Mouse (Mus musculus) liver, embryonic 15.5 days (tissue): ENCODE measurements around the gene Agmo. TPM values are rescaled to one million over a fixed set of nuclear protein-coding genes. Genes with fewer than 3 reads are reported as not detected.

Experiments used
- ATAC-seq: fragments of 200-750 bp; cut with Nextera tagmentation; 2 replicates; pipeline ENCODE4 v1.8.0; 2017; ENCODE audit warnings: moderate number of reproducible peaks, mild to moderate bottlenecking, moderate library complexity; ENCODE audit not compliant: insufficient read depth
- H3K27ac ChIP-seq: fragments of 300-500 bp; sonication (generic); replicated peaks from 2 replicates; pipeline ENCODE4 v1.5.1; 2015; ENCODE audit warnings: mild to moderate bottlenecking, inconsistent platforms
- H3K27me3 ChIP-seq: fragments of 300-500 bp; sonication (generic); 2 replicates; pipeline ENCODE4 v1.6.1; 2015; ENCODE audit warnings: mild to moderate bottlenecking, inconsistent platforms
- H3K36me3 ChIP-seq: fragments of 300-500 bp; sonication (generic); replicated peaks from 2 replicates; pipeline ENCODE4 v1.6.1; 2015; ENCODE audit warnings: moderate library complexity, mild to moderate bottlenecking, inconsistent platforms
- H3K4me1 ChIP-seq: fragments of 300-500 bp; sonication (generic); replicated peaks from 2 replicates; pipeline ENCODE4 v1.6.1; 2015; ENCODE audit warnings: inconsistent platforms
- H3K4me2 ChIP-seq: fragments of 300-500 bp; sonication (generic); 2 replicates; pipeline ENCODE4 v1.6.1; 2015; ENCODE audit warnings: moderate library complexity, mild to moderate bottlenecking, inconsistent platforms
- H3K4me3 ChIP-seq: fragments of 300-500 bp; sonication (generic); replicated peaks from 2 replicates; pipeline ENCODE4 v1.5.1; 2015; ENCODE audit warnings: mild to moderate bottlenecking, inconsistent platforms
- H3K9ac ChIP-seq: fragments of 300-500 bp; sonication (generic); 2 replicates; pipeline ENCODE4 v1.6.1; 2015; ENCODE audit warnings: moderate library complexity, mild to moderate bottlenecking, inconsistent platforms
- H3K9me3 ChIP-seq: fragments of 300-500 bp; sonication (generic); replicated peaks from 2 replicates; pipeline ENCODE4 v1.6.1; 2016; ENCODE audit warnings: inconsistent platforms
- WGBS: fragments of 180-500 bp; shearing (Covaris S2); methylation state at CpG from one replicate; pipeline ENCODE4 v1.1.7; 2015; ENCODE audit warnings: mixed read lengths; ENCODE audit not compliant: insufficient replicate concordance; 5-methylcytosine and 5-hydroxymethylcytosine counted together
- polyA plus RNA-seq: library from polyadenylated mRNA; unstranded; fragments of >200 nt; fragmentation: Nextera tagmentation; extraction: Ambion mirVana; gene quantifications from 2 replicates; pipeline ENCODE4 v1.2.1, GENCODE M21; 2015

Agmo gene
- polyA plus RNA-seq, 1 experiment from 2014 or later, result 14.3 TPM

GRCm38 (mm10) chr12:37273964-37274657 is 32.7 kb downstream of the Agmo start:
- ATAC-seq, result no peak
- H3K4me3 ChIP-seq, result no peak overlapping the region

GRCm38 (mm10) chr12:37274658-37275019 is 33.2 kb downstream of the Agmo start:
- no peak overlapping the region for H3K27ac ChIP-seq
- H3K36me3 ChIP-seq, result no peaks in the 10 kb centered on the region
- H3K4me3 ChIP-seq, result no peak overlapping the region
- no peak overlapping the region for H3K9ac ChIP-seq
- no peaks in the 10 kb centered on the region for H3K4me1 ChIP-seq
- no peak overlapping the region for H3K4me2 ChIP-seq
- 38% methylated on average over 2 of the region's 2 CpGs for WGBS
- no peaks in the 10 kb centered on the region for H3K9me3 ChIP-seq
- no peaks in the 10 kb centered on the region for H3K27me3 ChIP-seq
- ATAC-seq, result no peak

More at GRCm38 (mm10) chr12:37273964-37274657, 32.7 kb downstream of the Agmo start:
- Histone ChIP-seq H3K4me2 (no peak overlapping the region), H3K9ac (no peak overlapping the region), H3K27ac (no peak overlapping the region), H3K4me1 (no peaks in the 10 kb centered on the region), H3K27me3 (no peaks in the 10 kb centered on the region), H3K9me3 (no peaks in the 10 kb centered on the region), H3K36me3 (no peaks in the 10 kb centered on the region)
- 57% methylated on average over 5 of the region's 5 CpGs for WGBS

GRCm38 (mm10) chr12:37306956-37307466 is 65.6 kb downstream of the Agmo start:
- 45% methylated on average over 1 of the region's 1 CpGs for WGBS
- Histone ChIP-seq H3K27me3 (no peaks in the 10 kb centered on the region), H3K36me3 (no peaks in the 10 kb centered on the region), H3K9me3 (no peaks in the 10 kb centered on the region), H3K27ac (no peak overlapping the region), H3K4me2 (no peak overlapping the region), H3K9ac (no peak overlapping the region), H3K4me1 (no peaks in the 10 kb centered on the region), H3K4me3 (no peak overlapping the region)
- ATAC-seq, result no peak

GRCm38 (mm10) chr12:37310786-37311185 is 69.3 kb downstream of the Agmo start:
- no peak for ATAC-seq
- H3K36me3 ChIP-seq, result no peaks in the 10 kb centered on the region
- H3K27me3 ChIP-seq, result no peaks in the 10 kb centered on the region
- no peak overlapping the region for H3K4me3 ChIP-seq
- no peak overlapping the region for H3K27ac ChIP-seq
- no peaks in the 10 kb centered on the region for H3K4me1 ChIP-seq
- no peak overlapping the region for H3K9ac ChIP-seq
- no peaks in the 10 kb centered on the region for H3K9me3 ChIP-seq
- WGBS, result 76% methylated on average over 1 of the region's 1 CpGs
- no peak overlapping the region for H3K4me2 ChIP-seq

GRCm38 (mm10) chr12:37322860-37323259 is 81.4 kb downstream of the Agmo start:
- no peaks in the 10 kb centered on the region for H3K27me3 ChIP-seq
- no peak overlapping the region for H3K4me3 ChIP-seq
- no peak overlapping the region for H3K9ac ChIP-seq
- WGBS, result 33% methylated on average over 3 of the region's 3 CpGs
- H3K9me3 ChIP-seq, result no peaks in the 10 kb centered on the region
- ATAC-seq, result no peak
- no peaks in the 10 kb centered on the region for H3K36me3 ChIP-seq
- no peaks in the 10 kb centered on the region for H3K4me1 ChIP-seq
- H3K4me2 ChIP-seq, result no peak overlapping the region
- H3K27ac ChIP-seq, result no peak overlapping the region

GRCm38 (mm10) chr12:37334987-37335386 is 93.5 kb downstream of the Agmo start:
- Histone ChIP-seq H3K4me1 (no peaks in the 10 kb centered on the region), H3K9ac (no peak overlapping the region), H3K27me3 (no peaks in the 10 kb centered on the region), H3K36me3 (no peaks in the 10 kb centered on the region), H3K4me3 (no peak overlapping the region), H3K9me3 (no peaks in the 10 kb centered on the region), H3K27ac (no peak overlapping the region), H3K4me2 (no peak overlapping the region)
- no peak for ATAC-seq
- 54% methylated on average over 5 of the region's 5 CpGs for WGBS

GRCm38 (mm10) chr12:37344225-37344624 is 102.8 kb downstream of the Agmo start:
- 66% methylated on average over 5 of the region's 5 CpGs for WGBS
- Histone ChIP-seq H3K4me2 (no peak overlapping the region), H3K27me3 (no peaks in the 10 kb centered on the region), H3K9me3 (no peaks in the 10 kb centered on the region), H3K27ac (no peak overlapping the region), H3K4me1 (no peaks in the 10 kb centered on the region), H3K4me3 (no peak overlapping the region), H3K36me3 (no peaks in the 10 kb centered on the region), H3K9ac (no peak overlapping the region)
- no peak for ATAC-seq

GRCm38 (mm10) chr12:37345696-37346095 is 104.3 kb downstream of the Agmo start:
- 50% methylated on average over 5 of the region's 5 CpGs for WGBS
- no peak for ATAC-seq
- H3K9ac ChIP-seq, result no peak overlapping the region

GRCm38 (mm10) chr12:37392316-37392715 is 150.9 kb downstream of the Agmo start:
- no peak for ATAC-seq
- Histone ChIP-seq H3K9me3 (no peaks in the 10 kb centered on the region), H3K4me1 (no peaks in the 10 kb centered on the region), H3K4me2 (no peak overlapping the region), H3K4me3 (no peak overlapping the region), H3K27ac (no peak overlapping the region), H3K9ac (no peak overlapping the region), H3K27me3 (no peaks in the 10 kb centered on the region), H3K36me3 (no peaks in the 10 kb centered on the region)
- 71% methylated on average over 3 of the region's 3 CpGs for WGBS

More at GRCm38 (mm10) chr12:37345696-37346095, 104.3 kb downstream of the Agmo start:
- no peaks in the 10 kb centered on the region for H3K4me1 ChIP-seq
- H3K27ac ChIP-seq, result no peak overlapping the region
- no peak overlapping the region for H3K4me3 ChIP-seq
- no peaks in the 10 kb centered on the region for H3K36me3 ChIP-seq
- H3K9me3 ChIP-seq, result no peaks in the 10 kb centered on the region
- no peak overlapping the region for H3K4me2 ChIP-seq
- no peaks in the 10 kb centered on the region for H3K27me3 ChIP-seq

GRCm38 (mm10) chr12:37402541-37402940 is 161.1 kb downstream of the Agmo start:
- ATAC-seq, result no peak
- Histone ChIP-seq H3K27ac (no peak overlapping the region), H3K36me3 (no peaks in the 10 kb centered on the region), H3K9me3 (no peaks in the 10 kb centered on the region), H3K4me3 (no peak overlapping the region), H3K4me1 (no peaks in the 10 kb centered on the region), H3K9ac (no peak overlapping the region), H3K27me3 (no peaks in the 10 kb centered on the region), H3K4me2 (no peak overlapping the region)
- 75% methylated on average over 6 of the region's 6 CpGs for WGBS

GRCm38 (mm10) chr12:37426350-37426749 is 184.9 kb downstream of the Agmo start:
- no peak overlapping the region for H3K9ac ChIP-seq
- 64% methylated on average over 5 of the region's 5 CpGs for WGBS
- no peak for ATAC-seq

GRCm38 (mm10) chr12:37426750-37427149 is 185.3 kb downstream of the Agmo start:
- H3K36me3 ChIP-seq, result no peaks in the 10 kb centered on the region
- no peaks in the 10 kb centered on the region for H3K4me1 ChIP-seq
- H3K27me3 ChIP-seq, result no peaks in the 10 kb centered on the region
- no peak for ATAC-seq
- no peak overlapping the region for H3K9ac ChIP-seq
- WGBS, result 66% methylated on average over 5 of the region's 5 CpGs
- no peak overlapping the region for H3K4me2 ChIP-seq
- H3K27ac ChIP-seq, result no peak overlapping the region
- H3K9me3 ChIP-seq, result no peaks in the 10 kb centered on the region
- no peak overlapping the region for H3K4me3 ChIP-seq

More at GRCm38 (mm10) chr12:37426350-37426749, 184.9 kb downstream of the Agmo start:
- no peaks in the 10 kb centered on the region for H3K4me1 ChIP-seq
- no peak overlapping the region for H3K27ac ChIP-seq
- no peak overlapping the region for H3K4me2 ChIP-seq
- no peak overlapping the region for H3K4me3 ChIP-seq
- H3K9me3 ChIP-seq, result no peaks in the 10 kb centered on the region
- H3K36me3 ChIP-seq, result no peaks in the 10 kb centered on the region
- no peaks in the 10 kb centered on the region for H3K27me3 ChIP-seq
